Mouse (Mus musculus): ENCODE results near the gene Ubfd1. TPM values are rescaled to one million over a fixed set of nuclear protein-coding genes. Genes with fewer than 3 reads are reported as not detected.

The Ubfd1 gene
- 98.4 and 102 TPM in 2 replicates for polyA plus RNA-seq (2014; fragmentation: Nextera tagmentation; extraction: Ambion mirVana)

- Histone ChIP-seq H3K4me2 (ENCODE audit: low read depth, low read length) (peak within 1 kb of the TSS; percentile 84), H3K9me3 (ENCODE audit: control insufficient read depth, low read length) (no peaks in the 10 kb centered on the region), H3K9ac (replicated peaks; ENCODE audit: low read depth, low read length) (peak within 1 kb of the TSS; percentile 95), H3K27me3 (ENCODE audit: control insufficient read depth, insufficient read depth, low read length) (no peaks in the 10 kb centered on the region), H3K4me1 (ENCODE audit: control insufficient read depth, insufficient read depth, low read length) (peaks cover 22% of the 10 kb centered on the region), H3K27ac (ENCODE audit: low read depth, low read length) (peak within 1 kb of the TSS; percentile 92), H3K36me3 (ENCODE audit: control insufficient read depth, insufficient read depth, low read length) (peaks cover 6% of the 10 kb centered on the region; the same call in 1 of the 2 replicates), H3K4me3 (ENCODE audit: low read depth, low read length) (peak within 1 kb of the TSS; percentile 100)
- 0% methylated on average over 58 of the region's 60 CpGs for WGBS
- ATAC-seq (ENCODE audit: low read depth): peak; percentile 99
These were observed at the start of gene Ubfd1, which contains the start of gene Ears2 for GRCm38 (mm10) chr7:122066945-122067516. Gene Ubfd1, plus strand, starts transcription at chr7:122067175. Gene Ears2, minus strand, starts transcription at chr7:122067263.

GRCm38 (mm10) chr7:122018247-122018646 lies 48.7 kb upstream of the Ubfd1 start:
- ATAC-seq (ENCODE audit: low read depth): no peak
- H3K36me3 ChIP-seq (ENCODE audit: control insufficient read depth, insufficient read depth, low read length): 0 out of 2 replicates have a peak, but pooled peaks cover 4% of the 10 kb centered on the region
- H3K9me3 ChIP-seq (ENCODE audit: control insufficient read depth, low read length): no peaks in the 10 kb centered on the region
- H3K27ac ChIP-seq (ENCODE audit: low read depth, low read length): no peak overlapping the region
- no peak overlapping the region for H3K9ac ChIP-seq (replicated peaks; ENCODE audit: low read depth, low read length)
- H3K4me1 ChIP-seq (ENCODE audit: control insufficient read depth, insufficient read depth, low read length): peaks cover 21% of the 10 kb centered on the region
- H3K27me3 ChIP-seq (ENCODE audit: control insufficient read depth, insufficient read depth, low read length): no peaks in the 10 kb centered on the region; the same call in 1 of the 2 replicates
- no peak overlapping the region for H3K4me3 ChIP-seq (ENCODE audit: low read depth, low read length)
- H3K4me2 ChIP-seq (ENCODE audit: low read depth, low read length): peak overlapping the region; percentile 80; the same call in 1 of the 2 replicates
- WGBS: 75% methylated on average over 3 of the region's 3 CpGs

GRCm38 (mm10) chr7:122018978-122019377 lies 48.0 kb upstream of the Ubfd1 start:
- 88% methylated on average over 7 of the region's 7 CpGs for WGBS
- Histone ChIP-seq H3K27me3 (ENCODE audit: control insufficient read depth, insufficient read depth, low read length) (no peaks in the 10 kb centered on the region; the same call in 1 of the 2 replicates), H3K4me3 (ENCODE audit: low read depth, low read length) (peak overlapping the region; percentile 2; the same call in 1 of the 2 replicates), H3K9ac (replicated peaks; ENCODE audit: low read depth, low read length) (no peak overlapping the region), H3K4me2 (ENCODE audit: low read depth, low read length) (peak overlapping the region; percentile 80), H3K9me3 (ENCODE audit: control insufficient read depth, low read length) (no peaks in the 10 kb centered on the region), H3K4me1 (ENCODE audit: control insufficient read depth, insufficient read depth, low read length) (peaks cover 21% of the 10 kb centered on the region), H3K36me3 (ENCODE audit: control insufficient read depth, insufficient read depth, low read length) (0 out of 2 replicates have a peak, but pooled peaks cover 4% of the 10 kb centered on the region), H3K27ac (ENCODE audit: low read depth, low read length) (no peak overlapping the region)
- ATAC-seq (ENCODE audit: low read depth): no peak

- peaks cover 21% of the 10 kb centered on the region for H3K4me1 ChIP-seq (ENCODE audit: control insufficient read depth, insufficient read depth, low read length)
- H3K4me2 ChIP-seq (ENCODE audit: low read depth, low read length): peak overlapping the region; percentile 80
- H3K27me3 ChIP-seq (ENCODE audit: control insufficient read depth, insufficient read depth, low read length): no peaks in the 10 kb centered on the region; the same call in 1 of the 2 replicates
- H3K27ac ChIP-seq (ENCODE audit: low read depth, low read length): peak overlapping the region; percentile 92
- no peaks in the 10 kb centered on the region for H3K9me3 ChIP-seq (ENCODE audit: control insufficient read depth, low read length)
- H3K4me3 ChIP-seq (ENCODE audit: low read depth, low read length): peak overlapping the region; percentile 88
- peak overlapping the region; percentile 71 for H3K9ac ChIP-seq (replicated peaks; ENCODE audit: low read depth, low read length)
- 0 out of 2 replicates have a peak, but pooled peaks cover 4% of the 10 kb centered on the region for H3K36me3 ChIP-seq (ENCODE audit: control insufficient read depth, insufficient read depth, low read length)
- peak; percentile 59 for ATAC-seq (ENCODE audit: low read depth)
- 3% methylated on average over 6 of the region's 6 CpGs for WGBS
These were observed 46.7 kb upstream of the Ubfd1 start for GRCm38 (mm10) chr7:122020273-122020666.

GRCm38 (mm10) chr7:122020667-122021354 lies 46.2 kb upstream of the Ubfd1 start, which contains the start of gene Gga2:
Gene Gga2, minus strand, starts transcription at chr7:122021222.
- Histone ChIP-seq H3K27me3 (ENCODE audit: control insufficient read depth, insufficient read depth, low read length) (no peaks in the 10 kb centered on the region; the same call in 1 of the 2 replicates), H3K4me2 (ENCODE audit: low read depth, low read length) (peak within 1 kb of the TSS; percentile 80), H3K27ac (ENCODE audit: low read depth, low read length) (peak within 1 kb of the TSS; percentile 92), H3K4me1 (ENCODE audit: control insufficient read depth, insufficient read depth, low read length) (peaks cover 18% of the 10 kb centered on the region), H3K36me3 (ENCODE audit: control insufficient read depth, insufficient read depth, low read length) (0 out of 2 replicates have a peak, but pooled peaks cover 4% of the 10 kb centered on the region), H3K9me3 (ENCODE audit: control insufficient read depth, low read length) (no peaks in the 10 kb centered on the region), H3K9ac (replicated peaks; ENCODE audit: low read depth, low read length) (peak within 1 kb of the TSS; percentile 71), H3K4me3 (ENCODE audit: low read depth, low read length) (peak within 1 kb of the TSS; percentile 88)
- peak; percentile 89 for ATAC-seq (ENCODE audit: low read depth)
- 0% methylated on average over 48 of the region's 50 CpGs for WGBS

DNA sequence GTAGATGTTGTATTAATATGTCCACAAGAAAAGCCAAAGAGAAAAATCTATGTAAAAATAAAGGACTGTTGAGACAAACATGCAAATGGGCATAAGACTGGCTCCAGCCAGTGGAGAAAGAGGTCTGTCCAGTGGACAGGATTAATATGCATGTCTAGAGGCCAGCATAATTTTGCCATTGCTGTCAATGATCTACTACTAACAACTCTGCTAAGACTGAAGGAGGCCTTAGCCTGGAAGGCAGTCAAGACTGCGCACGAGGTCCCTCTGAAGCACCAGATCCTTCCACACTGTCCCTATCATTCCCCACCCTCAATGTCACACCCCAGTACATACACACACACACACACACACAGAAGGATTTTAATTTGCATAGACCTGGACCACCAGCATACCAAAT lies 44.8 kb upstream of the Ubfd1 start:
- Histone ChIP-seq H3K9me3 (ENCODE audit: control insufficient read depth, low read length) (no peaks in the 10 kb centered on the region), H3K4me1 (ENCODE audit: control insufficient read depth, insufficient read depth, low read length) (peaks cover 13% of the 10 kb centered on the region), H3K27me3 (ENCODE audit: control insufficient read depth, insufficient read depth, low read length) (no peaks in the 10 kb centered on the region; the same call in 1 of the 2 replicates), H3K4me2 (ENCODE audit: low read depth, low read length) (no peak overlapping the region), H3K4me3 (ENCODE audit: low read depth, low read length) (no peak overlapping the region), H3K9ac (replicated peaks; ENCODE audit: low read depth, low read length) (no peak overlapping the region), H3K36me3 (ENCODE audit: control insufficient read depth, insufficient read depth, low read length) (0 out of 2 replicates have a peak, but pooled peaks cover 4% of the 10 kb centered on the region), H3K27ac (ENCODE audit: low read depth, low read length) (no peak overlapping the region)
- no peak for ATAC-seq (ENCODE audit: low read depth)
- 98% methylated on average over 2 of the region's 2 CpGs for WGBS

- 61% methylated on average over 3 of the region's 3 CpGs for WGBS
- ATAC-seq (ENCODE audit: low read depth): no peak
- no peaks in the 10 kb centered on the region for H3K9me3 ChIP-seq (ENCODE audit: control insufficient read depth, low read length)
- H3K9ac ChIP-seq (replicated peaks; ENCODE audit: low read depth, low read length): no peak overlapping the region
- no peak overlapping the region for H3K4me3 ChIP-seq (ENCODE audit: low read depth, low read length)
- no peaks in the 10 kb centered on the region for H3K27me3 ChIP-seq (ENCODE audit: control insufficient read depth, insufficient read depth, low read length)
- no peaks in the 10 kb centered on the region for H3K4me1 ChIP-seq (ENCODE audit: control insufficient read depth, insufficient read depth, low read length)
- no peaks in the 10 kb centered on the region; the same call in 1 of the 2 replicates for H3K36me3 ChIP-seq (ENCODE audit: control insufficient read depth, insufficient read depth, low read length)
- no peak overlapping the region for H3K4me2 ChIP-seq (ENCODE audit: low read depth, low read length)
- H3K27ac ChIP-seq (ENCODE audit: low read depth, low read length): no peak overlapping the region
These were observed 33.6 kb upstream of the Ubfd1 start for GRCm38 (mm10) chr7:122033371-122033770.

- 52% methylated on average over 2 of the region's 2 CpGs for WGBS
- Histone ChIP-seq H3K9ac (replicated peaks; ENCODE audit: low read depth, low read length) (no peak overlapping the region), H3K36me3 (ENCODE audit: control insufficient read depth, insufficient read depth, low read length) (no peaks in the 10 kb centered on the region; the same call in 1 of the 2 replicates), H3K27me3 (ENCODE audit: control insufficient read depth, insufficient read depth, low read length) (no peaks in the 10 kb centered on the region), H3K4me2 (ENCODE audit: low read depth, low read length) (no peak overlapping the region), H3K9me3 (ENCODE audit: control insufficient read depth, low read length) (no peaks in the 10 kb centered on the region), H3K27ac (ENCODE audit: low read depth, low read length) (no peak overlapping the region), H3K4me3 (ENCODE audit: low read depth, low read length) (no peak overlapping the region), H3K4me1 (ENCODE audit: control insufficient read depth, insufficient read depth, low read length) (no peaks in the 10 kb centered on the region)
- ATAC-seq (ENCODE audit: low read depth): no peak
These were observed 32.6 kb upstream of the Ubfd1 start for GRCm38 (mm10) chr7:122034348-122034747.

DNA sequence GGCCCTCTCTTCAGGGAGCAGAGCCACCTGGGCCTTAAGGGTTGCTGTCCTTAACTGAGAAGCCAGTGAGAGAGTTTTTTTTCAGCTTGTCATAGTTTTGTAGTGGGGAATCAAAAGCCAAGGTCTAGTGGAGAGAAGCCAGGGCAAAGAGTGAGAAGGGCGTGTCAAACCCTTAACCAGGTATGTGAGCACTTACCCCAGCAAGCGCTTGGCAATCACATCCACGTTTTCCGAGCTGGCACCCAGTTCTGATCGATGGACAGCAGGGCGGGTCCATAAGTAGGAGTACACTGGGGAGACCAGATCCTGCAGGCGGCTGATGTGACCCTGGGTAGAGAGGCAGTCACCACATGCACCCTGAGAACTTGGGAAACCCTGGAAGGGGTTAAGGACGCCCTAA lies 22.9 kb upstream of the Ubfd1 start:
- Histone ChIP-seq H3K9me3 (ENCODE audit: control insufficient read depth, low read length) (no peaks in the 10 kb centered on the region), H3K36me3 (ENCODE audit: control insufficient read depth, insufficient read depth, low read length) (peaks cover 19% of the 10 kb centered on the region; the same call in 1 of the 2 replicates), H3K27ac (ENCODE audit: low read depth, low read length) (no peak overlapping the region), H3K9ac (replicated peaks; ENCODE audit: low read depth, low read length) (no peak overlapping the region), H3K4me1 (ENCODE audit: control insufficient read depth, insufficient read depth, low read length) (no peaks in the 10 kb centered on the region), H3K4me2 (ENCODE audit: low read depth, low read length) (no peak overlapping the region), H3K27me3 (ENCODE audit: control insufficient read depth, insufficient read depth, low read length) (no peaks in the 10 kb centered on the region), H3K4me3 (ENCODE audit: low read depth, low read length) (no peak overlapping the region)
- WGBS: 93% methylated on average over 8 of the region's 8 CpGs
- ATAC-seq (ENCODE audit: low read depth): no peak

Measured in neural tube, embryonic 14.5 days (tissue).